Mouse (Mus musculus): ENCODE measurements around the gene Ssh2. TPM values are rescaled to one million over a fixed set of nuclear protein-coding genes. Genes with fewer than 3 reads are reported as not detected.

Gene Ssh2
- polyA plus RNA-seq, 1 experiment from 2014 or later: 26.6 TPM

GRCm38 (mm10) chr11:77414141-77414839 is 198.2 kb downstream of the Ssh2 start:
- Histone ChIP-seq H3K9ac (replicated peaks; ENCODE audit: low read length) (no peak overlapping the region), H3K36me3 (ENCODE audit: control insufficient read depth, insufficient read depth, low read length) (no peaks in the 10 kb centered on the region), H3K4me2 (ENCODE audit: low read length) (no peak overlapping the region), H3K27ac (replicated peaks; ENCODE audit: low read depth, low read length) (no peak overlapping the region), H3K27me3 (ENCODE audit: control insufficient read depth, insufficient read depth, low read length) (no peaks in the 10 kb centered on the region), H3K4me1 (ENCODE audit: control insufficient read depth, insufficient read depth, low read length) (no peaks in the 10 kb centered on the region), H3K9me3 (ENCODE audit: control insufficient read depth, low read length) (no peaks in the 10 kb centered on the region), H3K4me3 (replicated peaks; ENCODE audit: low read depth, low read length) (no peak overlapping the region)
- WGBS: 86% methylated on average over 2 of the region's 2 CpGs
- no peak for DNase-seq
- no peak for ATAC-seq (ENCODE audit: low FRiP score, low TSS enrichment)

DNA sequence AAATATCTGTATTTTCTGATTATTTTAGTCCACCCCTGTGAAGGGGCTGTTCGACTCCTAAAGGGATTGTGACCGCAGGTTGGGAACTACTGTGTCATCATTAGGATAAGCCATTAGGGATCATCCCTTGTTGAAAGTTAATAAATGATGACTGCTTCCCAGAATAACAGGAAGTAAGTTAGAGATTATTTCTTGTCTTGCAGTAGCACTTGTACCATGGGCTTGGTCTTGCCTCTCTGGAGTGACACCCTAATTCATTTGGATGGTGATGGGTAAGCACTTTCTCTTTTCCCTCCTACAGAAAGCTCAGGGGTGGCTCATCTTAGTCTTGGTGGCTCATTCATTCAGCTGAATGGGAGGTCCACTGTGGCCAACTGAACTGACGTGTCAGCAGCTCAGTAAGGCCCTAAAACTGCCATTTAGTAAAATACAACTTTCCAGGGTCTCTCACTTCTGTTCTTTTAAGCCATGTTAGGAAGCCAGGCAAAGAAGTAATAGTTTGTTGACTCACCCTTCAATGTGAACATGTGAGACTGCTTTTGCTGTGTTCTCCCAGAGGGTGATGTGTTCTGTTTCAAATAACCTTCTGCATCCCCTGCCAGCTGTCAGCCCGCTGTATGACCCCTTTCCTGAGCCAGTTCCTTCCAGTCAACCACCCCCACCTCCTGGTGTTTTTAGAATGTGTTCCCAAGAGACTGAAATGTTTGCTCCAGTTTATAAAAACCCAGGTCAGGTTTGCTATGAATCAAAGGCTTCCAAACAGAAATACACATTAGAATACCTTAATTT is 200.3 kb downstream of the Ssh2 start:
- H3K9me3 ChIP-seq (ENCODE audit: control insufficient read depth, low read length): no peaks in the 10 kb centered on the region
- no peak overlapping the region for H3K9ac ChIP-seq (replicated peaks; ENCODE audit: low read length)
- no peak overlapping the region for H3K27ac ChIP-seq (replicated peaks; ENCODE audit: low read depth, low read length)
- H3K4me1 ChIP-seq (ENCODE audit: control insufficient read depth, insufficient read depth, low read length): no peaks in the 10 kb centered on the region
- no peak overlapping the region for H3K4me3 ChIP-seq (replicated peaks; ENCODE audit: low read depth, low read length)
- no peaks in the 10 kb centered on the region for H3K27me3 ChIP-seq (ENCODE audit: control insufficient read depth, insufficient read depth, low read length)
- ATAC-seq (ENCODE audit: low FRiP score, low TSS enrichment): no peak
- peaks cover 4% of the 10 kb centered on the region for H3K36me3 ChIP-seq (ENCODE audit: control insufficient read depth, insufficient read depth, low read length)
- 82% methylated on average over 4 of the region's 4 CpGs for WGBS
- no peak for DNase-seq
- no peak overlapping the region for H3K4me2 ChIP-seq (ENCODE audit: low read length)

DNA sequence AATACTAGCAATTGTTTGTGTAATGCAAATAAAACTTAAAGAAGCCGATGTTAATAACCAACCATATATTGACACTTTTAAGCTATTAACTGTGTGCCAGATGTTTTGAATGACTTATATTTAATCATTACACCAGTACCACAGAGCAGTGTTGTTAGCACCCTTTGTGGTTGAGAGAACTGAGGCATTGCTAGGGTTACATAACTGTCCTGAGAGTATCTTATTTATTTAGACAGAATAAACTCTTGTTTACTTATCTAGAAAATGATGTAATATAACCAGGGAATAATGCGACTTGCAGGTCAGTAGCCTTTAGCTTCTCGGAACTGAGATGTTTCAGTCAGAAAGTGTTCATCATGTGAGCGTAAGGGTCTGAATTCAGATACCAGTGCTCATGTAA is 201.9 kb downstream of the Ssh2 start:
- Histone ChIP-seq H3K9ac (replicated peaks; ENCODE audit: low read length) (no peak overlapping the region), H3K36me3 (ENCODE audit: control insufficient read depth, insufficient read depth, low read length) (peaks cover 18% of the 10 kb centered on the region), H3K9me3 (ENCODE audit: control insufficient read depth, low read length) (no peaks in the 10 kb centered on the region), H3K27ac (replicated peaks; ENCODE audit: low read depth, low read length) (no peak overlapping the region), H3K4me3 (replicated peaks; ENCODE audit: low read depth, low read length) (no peak overlapping the region), H3K27me3 (ENCODE audit: control insufficient read depth, insufficient read depth, low read length) (no peaks in the 10 kb centered on the region), H3K4me2 (ENCODE audit: low read length) (no peak overlapping the region), H3K4me1 (ENCODE audit: control insufficient read depth, insufficient read depth, low read length) (no peaks in the 10 kb centered on the region)
- no peak for DNase-seq
- WGBS: 99% methylated on average over 4 of the region's 4 CpGs
- no peak for ATAC-seq (ENCODE audit: low FRiP score, low TSS enrichment)

DNA sequence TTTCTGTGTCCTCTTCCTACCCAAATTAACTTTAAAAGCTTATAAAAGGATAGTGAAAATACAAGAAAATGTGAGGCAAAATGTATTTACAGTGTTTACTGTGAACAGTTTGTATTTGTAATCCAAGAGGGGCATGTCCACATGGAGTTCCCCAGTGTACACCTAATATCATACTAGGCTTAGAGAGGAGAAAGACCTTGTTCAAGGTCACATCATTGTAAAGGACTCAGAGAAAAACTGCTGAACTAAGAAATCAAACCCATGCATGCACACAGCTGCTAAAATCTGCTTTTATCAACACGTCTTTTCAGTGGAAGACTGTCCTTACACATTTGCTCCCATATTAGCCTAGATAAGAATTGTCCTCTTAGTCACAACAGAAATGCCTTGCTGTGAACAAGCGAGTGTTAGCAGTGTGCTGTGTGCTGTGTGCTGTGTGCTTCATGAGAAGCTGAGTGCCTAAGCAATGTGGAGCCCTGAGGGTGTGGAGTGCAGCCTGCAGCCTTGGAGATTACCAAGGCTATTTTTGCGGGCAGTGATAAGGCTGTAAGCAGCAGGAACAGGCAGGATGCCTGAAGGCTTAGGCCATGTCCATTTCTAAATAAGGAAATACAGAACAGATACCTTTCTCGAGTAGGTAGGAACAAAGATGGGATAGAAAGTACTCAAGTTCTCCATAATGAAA is 207.2 kb downstream of the Ssh2 start:
- no peak overlapping the region for H3K4me2 ChIP-seq (ENCODE audit: low read length)
- no peak overlapping the region for H3K27ac ChIP-seq (replicated peaks; ENCODE audit: low read depth, low read length)
- ATAC-seq (ENCODE audit: low FRiP score, low TSS enrichment) (no peak), DNase-seq (no peak)
- H3K9ac ChIP-seq (replicated peaks; ENCODE audit: low read length): no peak overlapping the region
- H3K36me3 ChIP-seq (ENCODE audit: control insufficient read depth, insufficient read depth, low read length): peaks cover 32% of the 10 kb centered on the region
- no peaks in the 10 kb centered on the region for H3K4me1 ChIP-seq (ENCODE audit: control insufficient read depth, insufficient read depth, low read length)
- H3K9me3 ChIP-seq (ENCODE audit: control insufficient read depth, low read length): no peaks in the 10 kb centered on the region
- no peaks in the 10 kb centered on the region for H3K27me3 ChIP-seq (ENCODE audit: control insufficient read depth, insufficient read depth, low read length)
- 80% methylated on average over 4 of the region's 4 CpGs for WGBS
- no peak overlapping the region for H3K4me3 ChIP-seq (replicated peaks; ENCODE audit: low read depth, low read length)

DNA sequence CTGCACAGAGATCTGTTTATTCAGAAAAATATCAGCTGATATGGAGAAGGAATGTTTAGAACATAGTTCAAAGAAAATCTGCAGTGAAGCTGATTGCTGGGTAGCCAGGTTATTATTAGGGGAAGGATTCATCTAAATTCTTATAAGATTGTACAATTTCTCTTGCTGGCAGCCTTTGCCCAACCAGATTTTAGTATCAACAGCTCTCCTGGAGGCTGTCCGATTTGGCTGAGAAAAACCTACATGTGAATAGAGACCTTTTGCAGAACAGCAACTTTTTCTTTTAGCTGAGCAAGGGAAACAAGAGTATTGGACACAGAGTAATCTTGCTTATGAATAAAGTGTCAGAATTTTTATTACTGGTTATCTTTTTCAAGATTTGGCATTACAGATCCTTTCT is 212.4 kb downstream of the Ssh2 start:
- Histone ChIP-seq H3K4me3 (replicated peaks; ENCODE audit: low read depth, low read length) (no peak overlapping the region), H3K36me3 (ENCODE audit: control insufficient read depth, insufficient read depth, low read length) (peaks cover 27% of the 10 kb centered on the region), H3K27ac (replicated peaks; ENCODE audit: low read depth, low read length) (no peak overlapping the region), H3K4me1 (ENCODE audit: control insufficient read depth, insufficient read depth, low read length) (no peaks in the 10 kb centered on the region), H3K9ac (replicated peaks; ENCODE audit: low read length) (no peak overlapping the region), H3K27me3 (ENCODE audit: control insufficient read depth, insufficient read depth, low read length) (no peaks in the 10 kb centered on the region), H3K4me2 (ENCODE audit: low read length) (no peak overlapping the region), H3K9me3 (ENCODE audit: control insufficient read depth, low read length) (no peaks in the 10 kb centered on the region)
- WGBS: 91% methylated on average over 1 of the region's 1 CpGs
- DNase-seq: no peak
- no peak for ATAC-seq (ENCODE audit: low FRiP score, low TSS enrichment)

DNA sequence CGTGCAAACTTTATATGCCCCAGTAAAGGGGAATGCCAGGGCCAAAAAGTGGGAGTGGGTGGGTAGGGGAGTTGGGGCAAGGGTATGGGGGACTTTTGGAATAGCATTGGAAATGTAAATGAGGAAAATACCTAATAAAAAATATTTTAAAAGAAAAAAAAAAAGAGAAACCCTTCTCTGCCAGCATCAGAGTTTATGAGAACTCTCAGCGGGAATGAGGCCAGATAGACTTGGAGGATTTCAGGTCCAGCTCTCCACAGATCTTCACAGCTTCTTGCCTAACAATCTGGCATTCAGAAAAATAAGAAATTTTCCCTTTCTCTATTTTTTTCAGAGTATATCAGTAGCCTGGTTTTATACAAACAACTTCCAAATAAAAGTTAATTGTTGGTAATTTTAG is 220.9 kb downstream of the Ssh2 start:
- ATAC-seq (ENCODE audit: low FRiP score, low TSS enrichment) (no peak), DNase-seq (no peak)
- Histone ChIP-seq H3K27me3 (ENCODE audit: control insufficient read depth, insufficient read depth, low read length) (no peaks in the 10 kb centered on the region), H3K9ac (replicated peaks; ENCODE audit: low read length) (no peak overlapping the region), H3K4me2 (ENCODE audit: low read length) (no peak overlapping the region), H3K9me3 (ENCODE audit: control insufficient read depth, low read length) (no peaks in the 10 kb centered on the region), H3K27ac (replicated peaks; ENCODE audit: low read depth, low read length) (no peak overlapping the region), H3K4me1 (ENCODE audit: control insufficient read depth, insufficient read depth, low read length) (no peaks in the 10 kb centered on the region), H3K4me3 (replicated peaks; ENCODE audit: low read depth, low read length) (no peak overlapping the region), H3K36me3 (ENCODE audit: control insufficient read depth, insufficient read depth, low read length) (peaks cover 43% of the 10 kb centered on the region)
- WGBS: 92% methylated on average over 2 of the region's 2 CpGs

DNA sequence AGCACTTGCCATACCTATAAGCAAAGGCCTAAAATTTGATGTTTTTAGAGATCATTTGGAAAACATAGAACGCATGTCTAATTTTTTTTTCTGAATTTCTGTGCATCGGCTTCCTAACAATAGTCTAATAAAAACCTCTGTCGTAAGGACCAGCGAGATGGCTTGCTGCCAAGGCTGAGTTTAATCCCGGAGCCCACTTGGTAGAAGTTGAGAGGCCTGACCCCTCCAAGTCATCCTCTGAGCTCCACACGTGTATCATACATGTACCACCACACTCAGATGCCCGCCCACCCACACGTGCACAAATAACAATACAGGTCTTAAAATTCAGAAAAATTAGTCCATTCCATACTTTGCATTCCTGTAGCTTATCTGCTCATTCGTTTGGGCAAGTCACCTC is 224.0 kb downstream of the Ssh2 start:
- H3K4me3 ChIP-seq (replicated peaks; ENCODE audit: low read depth, low read length): no peak overlapping the region
- H3K36me3 ChIP-seq (ENCODE audit: control insufficient read depth, insufficient read depth, low read length): peaks cover 54% of the 10 kb centered on the region
- no peaks in the 10 kb centered on the region for H3K4me1 ChIP-seq (ENCODE audit: control insufficient read depth, insufficient read depth, low read length)
- no peak overlapping the region for H3K27ac ChIP-seq (replicated peaks; ENCODE audit: low read depth, low read length)
- ATAC-seq (ENCODE audit: low FRiP score, low TSS enrichment): no peak
- WGBS: 88% methylated on average over 9 of the region's 9 CpGs
- no peaks in the 10 kb centered on the region for H3K27me3 ChIP-seq (ENCODE audit: control insufficient read depth, insufficient read depth, low read length)
- no peak overlapping the region for H3K9ac ChIP-seq (replicated peaks; ENCODE audit: low read length)
- H3K4me2 ChIP-seq (ENCODE audit: low read length): no peak overlapping the region
- no peak for DNase-seq
- no peaks in the 10 kb centered on the region for H3K9me3 ChIP-seq (ENCODE audit: control insufficient read depth, low read length)

- Histone ChIP-seq H3K27me3 (ENCODE audit: control insufficient read depth, insufficient read depth, low read length) (no peaks in the 10 kb centered on the region), H3K4me1 (ENCODE audit: control insufficient read depth, insufficient read depth, low read length) (no peaks in the 10 kb centered on the region), H3K36me3 (ENCODE audit: control insufficient read depth, insufficient read depth, low read length) (peaks cover 54% of the 10 kb centered on the region), H3K27ac (replicated peaks; ENCODE audit: low read depth, low read length) (no peak overlapping the region), H3K4me3 (replicated peaks; ENCODE audit: low read depth, low read length) (no peak overlapping the region), H3K9ac (replicated peaks; ENCODE audit: low read length) (no peak overlapping the region), H3K4me2 (ENCODE audit: low read length) (no peak overlapping the region), H3K9me3 (ENCODE audit: control insufficient read depth, low read length) (no peaks in the 10 kb centered on the region)
- ATAC-seq (ENCODE audit: low FRiP score, low TSS enrichment): no peak
- no peak for DNase-seq
- WGBS: 89% methylated on average over 8 of the region's 8 CpGs
These were observed 224.9 kb downstream of the Ssh2 start for GRCm38 (mm10) chr11:77441020-77441419.
